Mouse (Mus musculus) spleen, adult 12 weeks (tissue): Measurements from ENCODE around the gene Lsm10.

Experiments
- DNase-seq: peaks from one replicate; pipeline ENCODE4 v3.0.0; 2022; ENCODE audit warnings: low spot score

The Lsm10 gene

DNA sequence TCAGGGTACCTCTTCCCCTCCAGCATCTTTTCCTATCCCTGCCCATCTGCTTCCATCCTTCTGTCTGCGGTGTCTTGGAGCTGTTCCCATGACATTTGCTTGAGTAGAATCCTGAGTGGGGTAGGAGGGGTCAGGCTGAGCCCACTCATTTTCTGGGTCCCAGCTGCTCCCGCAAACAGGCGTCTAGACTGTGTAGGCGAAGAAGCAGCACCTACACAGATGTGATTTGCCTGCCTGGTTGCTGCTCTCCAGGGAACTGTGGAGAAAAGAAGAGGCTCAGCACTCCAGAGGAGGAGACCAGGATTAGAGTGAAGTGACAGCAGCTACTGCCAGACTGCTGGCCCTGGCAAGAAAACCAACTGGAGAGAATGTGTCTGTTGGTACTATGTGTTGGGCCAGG lies 22.2 kb downstream of the Lsm10 start:
- no peak for DNase-seq

DNA sequence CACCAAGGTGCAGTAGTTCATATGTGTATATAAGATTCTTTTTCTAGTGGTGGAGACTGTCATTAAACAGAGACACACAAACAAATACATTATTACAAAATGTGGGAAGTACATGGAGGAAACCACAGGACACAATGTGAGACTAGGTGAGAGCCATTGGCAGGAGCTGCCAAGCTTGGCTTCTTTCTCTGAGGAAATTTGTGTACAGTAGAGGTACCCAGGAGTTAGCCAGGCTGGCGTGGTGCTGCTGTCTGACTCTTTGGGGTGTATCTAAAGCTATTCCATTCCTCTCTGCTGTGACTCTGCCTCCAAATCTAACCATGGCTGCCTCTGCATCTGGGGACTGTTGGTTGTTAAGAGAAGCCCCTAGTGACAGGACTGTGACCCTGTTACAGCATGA lies 22.6 kb downstream of the Lsm10 start:
- DNase-seq = no peak

DNA sequence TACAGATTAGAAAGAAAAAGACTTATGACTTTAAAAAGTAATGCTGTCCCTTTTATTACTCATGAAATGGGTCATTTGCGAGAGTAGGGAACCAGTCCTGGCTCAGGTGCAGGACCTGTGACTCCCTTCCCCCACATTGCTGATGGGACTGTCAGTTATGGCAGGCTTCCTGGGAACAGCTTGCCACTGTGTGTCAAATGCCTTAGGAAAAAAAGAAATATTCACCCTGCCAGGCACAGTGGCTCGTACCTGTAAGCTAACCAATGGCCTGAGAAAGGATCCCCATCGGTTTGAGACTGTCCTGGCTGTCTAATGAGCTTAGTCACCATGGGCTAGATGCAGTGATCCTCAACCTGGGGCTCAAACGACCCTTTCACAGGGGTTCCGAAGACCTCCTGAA lies 23.6 kb downstream of the Lsm10 start:
- DNase-seq = no peak

DNA sequence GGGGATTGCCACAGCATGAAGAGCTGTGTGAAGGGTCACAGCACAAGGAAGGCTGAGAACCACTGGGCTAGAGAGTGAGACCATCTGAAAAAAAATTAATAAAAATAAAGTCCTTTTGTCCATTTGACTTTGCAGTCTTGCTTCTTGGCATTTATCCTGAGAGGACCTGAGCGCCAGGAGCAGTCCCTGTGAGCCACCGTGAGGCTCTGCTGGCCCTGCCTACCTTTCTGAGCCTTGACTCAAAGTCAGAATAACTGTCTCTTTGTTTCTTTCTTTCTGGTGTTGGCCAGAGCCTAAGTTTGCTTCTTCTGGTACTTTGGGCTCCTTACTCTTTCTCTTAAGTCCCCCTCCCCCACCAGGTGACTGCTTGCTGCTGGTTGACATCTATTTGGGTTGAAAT lies 24.1 kb downstream of the Lsm10 start:
- no peak for DNase-seq

DNA sequence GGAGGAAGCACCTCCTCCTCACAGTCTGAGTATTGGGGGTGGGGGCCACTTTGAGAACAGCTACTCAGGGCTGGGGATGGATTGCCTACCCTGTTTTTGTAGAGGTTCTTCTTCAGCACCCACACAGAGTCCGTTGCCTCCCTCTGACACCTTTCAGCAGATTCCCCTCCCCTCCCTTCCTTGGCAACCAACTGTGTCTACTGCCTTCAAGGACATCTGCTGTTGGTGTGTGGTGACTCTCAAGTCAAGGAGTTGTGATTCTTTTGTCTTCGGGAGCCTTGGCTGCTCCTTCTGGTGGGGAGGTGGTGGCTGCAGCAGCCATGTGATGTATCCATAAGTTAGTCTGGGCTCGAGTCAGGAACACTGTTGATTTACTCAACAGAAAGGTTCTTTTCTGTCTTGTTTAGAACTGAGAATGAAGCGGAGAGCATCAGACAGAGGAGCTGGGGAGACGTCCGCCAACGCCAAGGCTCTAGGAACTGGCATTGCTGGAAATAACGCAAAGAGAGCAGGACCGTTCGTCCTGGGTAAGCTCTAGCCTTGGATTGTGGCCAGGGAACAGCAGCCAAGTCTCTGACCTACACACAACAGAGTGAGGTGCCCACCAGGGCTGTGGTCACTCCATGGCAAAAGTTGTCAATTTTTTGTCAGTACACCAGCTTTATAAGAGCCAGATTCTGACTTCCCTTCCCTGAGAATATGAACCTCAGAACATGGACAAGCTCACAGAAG lies 27.1 kb downstream of the Lsm10 start:
- no peak for DNase-seq

DNA sequence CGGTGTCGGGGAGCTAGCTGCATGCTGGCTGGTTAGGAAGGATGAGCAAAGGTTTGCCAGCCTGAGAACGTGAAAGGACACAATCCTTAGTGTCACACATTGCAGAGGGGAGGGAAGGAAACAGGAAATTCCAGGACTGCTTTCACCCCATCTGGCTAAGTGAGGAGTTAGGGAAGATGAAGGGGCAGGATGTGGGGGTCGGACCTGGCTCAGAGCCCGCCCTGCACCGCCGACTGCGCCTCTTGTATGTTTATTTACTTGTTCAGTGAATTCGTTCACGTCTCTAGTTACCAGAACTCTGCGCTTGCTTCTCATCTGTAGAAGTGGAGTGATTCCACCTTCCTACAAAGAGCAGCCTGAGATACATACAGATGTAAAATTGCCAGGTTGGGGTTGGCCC lies 34.1 kb downstream of the Lsm10 start:
- DNase-seq = no peak

DNA sequence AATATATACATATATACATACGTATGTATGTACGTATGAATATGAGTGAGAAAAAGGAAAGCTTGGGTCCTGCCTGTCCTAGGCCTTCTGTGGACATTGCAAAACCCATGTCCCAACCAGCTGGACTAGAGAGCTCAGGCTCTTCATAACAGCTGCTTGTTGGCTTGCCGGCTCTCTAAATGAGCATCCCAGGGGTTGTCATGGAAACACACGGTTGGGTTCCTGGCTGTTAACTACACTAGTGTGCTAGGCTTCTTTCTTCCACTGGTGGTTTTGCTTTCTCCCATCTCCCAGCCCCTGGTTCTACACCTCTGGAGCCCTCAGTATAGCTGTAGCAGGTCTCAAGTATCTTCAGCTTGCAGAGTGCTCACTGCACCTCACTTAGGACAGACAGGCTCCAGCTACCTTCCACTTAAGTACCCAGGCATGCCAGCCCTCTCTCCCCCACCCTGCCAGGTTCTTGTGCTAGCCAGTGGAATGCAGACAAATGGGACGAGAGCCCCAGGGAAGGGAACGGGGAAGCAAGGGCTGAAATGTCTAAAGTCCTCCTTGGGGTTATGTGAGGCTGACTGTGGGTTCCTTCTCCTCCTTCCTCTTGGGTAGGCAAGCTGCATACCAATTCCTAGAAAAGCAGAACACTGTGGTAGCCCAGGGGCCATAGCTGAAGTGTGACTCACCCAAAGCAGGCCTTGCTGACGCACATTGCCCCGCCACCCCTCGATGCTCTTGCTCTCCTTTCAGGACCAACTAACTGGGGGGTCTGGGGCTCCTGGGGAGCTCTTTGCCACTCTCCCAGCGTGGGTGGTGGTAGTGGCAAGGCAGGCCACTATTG lies 35.1 kb downstream of the Lsm10 start:
- DNase-seq = no peak

DNA sequence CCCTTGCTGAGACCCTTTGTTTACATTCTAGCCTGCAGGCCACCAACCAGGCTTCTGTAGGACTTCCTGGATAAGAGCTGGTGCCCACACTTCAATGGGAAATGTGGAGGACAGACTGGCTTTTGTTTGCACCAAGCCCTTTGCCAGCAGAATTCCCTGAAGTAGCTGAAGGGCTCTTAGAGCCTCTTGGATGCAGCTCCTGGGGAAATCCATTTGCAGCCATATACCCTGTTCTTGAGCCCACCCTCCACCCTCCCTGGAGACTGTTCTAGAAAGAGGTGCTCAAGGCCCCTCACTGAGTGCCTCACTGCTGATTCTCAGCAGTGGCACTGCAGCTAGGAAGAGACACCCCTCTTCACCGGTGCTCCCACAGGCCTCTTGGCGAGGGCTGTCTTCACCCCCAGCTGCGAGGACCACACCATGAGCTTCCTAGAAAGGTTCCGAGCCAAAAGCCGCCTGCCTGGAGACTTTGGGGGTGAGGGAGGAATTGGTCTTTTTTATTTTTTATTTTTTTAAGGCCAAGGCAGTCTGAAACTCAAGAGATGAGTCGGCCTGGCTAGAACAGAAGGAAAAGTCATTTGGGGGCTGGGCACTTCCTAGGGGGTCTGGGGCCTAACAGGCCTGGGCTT lies 36.3 kb downstream of the Lsm10 start:
- DNase-seq = no peak

DNA sequence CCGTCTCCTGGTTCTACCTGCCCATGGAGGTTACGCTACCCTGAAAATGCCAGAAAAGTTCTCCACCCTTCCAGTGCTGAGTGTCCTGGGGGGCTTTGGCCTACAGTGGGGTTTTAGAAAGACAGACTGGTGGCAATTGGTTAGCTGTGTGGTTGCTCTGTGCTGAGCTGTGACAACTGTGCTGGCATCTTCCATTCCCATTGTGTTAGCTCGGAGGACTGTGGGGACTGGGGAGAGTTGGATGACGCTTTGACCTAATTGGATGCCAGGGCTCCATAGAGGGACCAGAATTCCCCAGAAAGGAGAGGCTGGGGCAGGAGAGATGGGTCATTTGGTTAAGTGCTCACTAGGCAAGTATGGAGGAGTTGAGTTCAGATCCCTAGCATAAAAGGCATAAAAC lies 37.8 kb downstream of the Lsm10 start:
- no peak for DNase-seq

DNA sequence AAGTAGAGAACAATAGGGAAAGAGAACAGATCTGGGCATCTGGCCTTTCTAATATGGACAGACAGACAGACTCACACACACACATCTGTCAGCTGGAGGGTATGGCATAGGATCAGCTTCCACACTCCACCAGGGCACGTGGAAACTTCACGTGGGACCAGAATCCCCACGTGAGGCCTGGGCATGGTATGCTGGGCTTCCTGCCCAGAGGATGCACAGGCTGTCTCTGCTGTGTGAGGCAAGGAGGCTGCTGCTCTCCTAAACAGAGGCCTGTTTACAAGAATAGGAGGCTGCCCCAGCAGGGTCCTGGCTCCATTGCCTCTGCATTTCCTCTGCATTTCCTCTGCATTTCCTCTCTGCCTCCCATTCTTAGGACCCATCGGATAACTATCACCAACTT lies 38.2 kb downstream of the Lsm10 start:
- no peak for DNase-seq

DNA sequence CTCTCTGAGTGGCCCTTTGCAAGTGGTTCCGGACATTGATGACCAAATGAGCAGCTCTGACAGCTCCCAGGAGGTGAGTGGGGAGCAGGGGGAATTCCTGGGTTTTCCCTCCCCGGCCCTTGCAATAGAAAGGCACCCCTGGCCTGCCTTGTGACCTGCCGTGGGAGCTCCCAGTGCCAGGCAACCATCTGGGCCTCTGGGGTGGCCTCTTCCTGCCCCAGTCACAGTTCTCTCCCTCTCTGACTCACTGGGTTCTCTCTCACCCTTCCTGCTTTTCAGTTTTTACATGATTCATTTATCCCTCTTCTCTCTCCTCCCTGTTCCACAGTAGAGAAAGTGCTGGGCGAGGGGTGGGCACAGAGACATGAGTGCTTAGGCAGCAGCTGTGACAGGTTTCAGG lies 41.4 kb downstream of the Lsm10 start:
- DNase-seq = no peak

DNA sequence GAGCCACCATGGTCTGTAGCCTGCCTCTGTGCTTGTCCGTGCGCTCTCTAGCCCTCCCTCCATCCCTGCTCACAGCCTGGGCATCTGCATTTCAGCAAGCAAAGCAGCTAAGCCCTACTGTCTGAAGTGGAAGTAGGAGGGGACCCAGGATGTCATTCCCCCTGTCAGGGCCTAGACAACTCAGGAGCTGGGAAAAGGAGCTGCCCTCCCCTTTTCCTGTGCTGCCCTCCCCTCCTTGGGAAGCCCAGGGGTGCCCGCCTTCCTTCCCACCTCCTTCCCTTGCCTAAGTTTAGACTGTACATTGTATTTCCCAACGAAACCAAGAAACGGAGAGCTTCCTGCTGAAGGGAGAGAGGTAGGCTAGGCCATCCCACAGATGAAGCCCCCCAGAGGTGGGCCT lies 44.6 kb downstream of the Lsm10 start:
- no peak for DNase-seq

DNA sequence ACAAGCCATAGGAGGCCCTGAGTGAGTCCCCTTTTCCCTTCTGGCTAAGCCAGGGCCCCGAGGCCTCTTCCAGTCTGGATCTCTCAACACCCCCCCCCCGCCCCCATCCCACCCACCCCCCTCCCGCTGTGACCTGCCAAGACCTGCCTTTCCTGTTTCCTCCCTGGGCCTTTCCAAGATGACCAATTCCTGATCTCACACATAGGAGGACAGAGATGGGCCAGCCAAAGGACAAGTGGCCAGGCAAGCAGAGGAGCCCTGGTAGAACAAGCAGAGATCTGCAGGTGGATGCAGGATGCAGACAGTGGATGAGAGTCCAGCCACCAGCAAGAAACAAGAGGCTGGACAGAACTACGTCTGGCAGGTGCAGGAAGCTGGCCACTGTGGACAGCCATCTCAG lies 49.0 kb downstream of the Lsm10 start:
- no peak for DNase-seq

DNA sequence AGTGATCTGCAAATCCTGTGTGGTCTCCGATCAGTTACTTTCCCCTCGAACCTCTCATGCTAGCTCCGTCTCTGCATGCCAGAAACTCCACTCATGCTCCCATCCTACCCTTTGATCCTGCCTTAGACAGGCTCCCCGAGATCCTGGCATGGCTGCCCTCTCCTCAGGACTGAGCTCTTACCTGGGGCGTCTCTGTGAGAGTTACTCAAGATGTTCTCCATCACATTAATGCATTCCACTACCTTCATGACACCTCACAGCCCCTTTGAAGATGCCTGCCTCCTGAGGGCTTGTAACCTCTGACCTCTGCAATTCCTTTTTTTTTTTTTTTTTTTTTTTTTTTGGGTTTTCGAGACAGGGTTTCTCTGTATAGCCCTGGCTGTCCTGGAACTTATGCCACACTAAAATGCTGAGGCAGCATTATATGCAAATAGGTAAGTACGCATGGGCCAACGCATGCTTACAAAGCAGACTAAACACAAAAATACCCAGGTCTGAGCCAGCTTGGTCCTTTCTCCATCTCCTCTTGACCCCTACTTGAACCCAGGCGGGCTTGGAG lies 50.6 kb downstream of the Lsm10 start:
- no peak for DNase-seq

DNA sequence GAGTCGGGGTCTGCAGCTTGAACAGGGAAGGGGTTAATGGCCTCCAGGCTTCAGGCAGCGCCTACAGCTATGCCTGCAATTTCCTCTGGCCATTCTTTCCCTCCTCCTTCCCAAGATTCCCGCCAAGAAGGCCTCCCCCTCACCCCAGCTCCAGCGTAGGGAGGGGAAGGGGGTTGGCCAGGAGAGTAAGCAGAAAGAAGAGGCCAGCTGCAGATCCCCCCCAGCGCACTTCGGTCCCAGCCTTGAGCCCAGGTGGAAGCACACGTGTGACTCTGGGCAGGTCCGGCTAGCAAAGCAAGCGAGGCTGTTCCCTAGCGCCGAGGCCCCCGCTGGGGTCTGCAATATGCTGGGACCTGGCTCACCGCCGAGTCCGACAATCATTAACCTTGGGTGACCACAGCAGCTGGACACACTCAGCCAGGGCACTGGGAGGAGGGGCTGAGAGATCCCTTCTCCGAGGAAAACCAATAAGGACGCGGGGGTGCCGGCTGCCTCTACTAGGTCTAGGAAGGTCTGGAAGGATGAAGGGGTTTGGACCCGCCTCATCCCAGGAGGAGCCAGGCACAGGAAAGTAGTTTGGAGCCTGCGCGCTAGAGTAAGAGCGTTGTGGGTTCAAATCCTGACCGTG lies 51.2 kb downstream of the Lsm10 start, which contains the start of gene Eva1b:
TSS of gene Eva1b (plus strand) at position 212 of the 628 bp plus-strand sequence.
- DNase-seq = no peak
